Mouse (Mus musculus) midbrain, embryonic 16.5 days (tissue): Measurements from ENCODE around the gene Resp18. TPM values are rescaled to one million over a fixed set of nuclear protein-coding genes. Genes with fewer than 3 reads are reported as not detected.

Experiments
- ATAC-seq: fragments of 200-750 bp; cut with Nextera tagmentation; 2 replicates; pipeline ENCODE4 v1.8.0; 2017; ENCODE audit warnings: moderate TSS enrichment
- H3K27ac ChIP-seq: fragments of 300-500 bp; sonication (generic); 2 replicates; pipeline ENCODE4 v1.5.1; 2014; ENCODE audit warnings: mild to moderate bottlenecking, low read length, mixed read lengths
- H3K27me3 ChIP-seq: fragments of 300-500 bp; sonication (generic); 2 replicates; pipeline ENCODE4 v1.6.1; 2014; ENCODE audit warnings: low read depth, low read length, mixed read lengths; ENCODE audit not compliant: control insufficient read depth, insufficient read depth
- H3K36me3 ChIP-seq: fragments of 300-500 bp; sonication (generic); 2 replicates; pipeline ENCODE4 v1.6.1; 2014; ENCODE audit warnings: mild to moderate bottlenecking, low read length, moderate library complexity, mixed read lengths; ENCODE audit not compliant: control insufficient read depth, insufficient read depth
- H3K4me1 ChIP-seq: fragments of 300-500 bp; sonication (generic); 2 replicates; pipeline ENCODE4 v1.6.1; 2014; ENCODE audit warnings: mild to moderate bottlenecking, low read length, mixed read lengths; ENCODE audit not compliant: control insufficient read depth, insufficient read depth
- H3K4me2 ChIP-seq: fragments of 300-500 bp; sonication (generic); 2 replicates; pipeline ENCODE4 v1.6.1; 2014; ENCODE audit warnings: mild to moderate bottlenecking, low read length, mixed read lengths
- H3K4me3 ChIP-seq: fragments of 300-500 bp; sonication (generic); 2 replicates; pipeline ENCODE4 v1.5.1; 2014; ENCODE audit warnings: low read depth, mild to moderate bottlenecking, low read length, moderate library complexity, mixed read lengths
- H3K9ac ChIP-seq: fragments of 300-500 bp; sonication (generic); 2 replicates; pipeline ENCODE4 v1.6.1; 2014; ENCODE audit warnings: low read depth, low read length, mixed read lengths
- H3K9me3 ChIP-seq: fragments of 300-500 bp; sonication (generic); replicated peaks from 2 replicates; pipeline ENCODE4 v1.6.1; 2014; ENCODE audit warnings: mild to moderate bottlenecking, low read length, mixed read lengths; ENCODE audit not compliant: control insufficient read depth, poor library complexity, severe bottlenecking
- WGBS: fragments of 180-500 bp; shearing (Covaris S2); extraction: QIAGEN DNeasy Blood & Tissue Kit; methylation state at CpG from one replicate; pipeline ENCODE4 v1.1.7; 2014; 5-methylcytosine and 5-hydroxymethylcytosine counted together
- polyA plus RNA-seq: library from polyadenylated mRNA; unstranded; fragments of >200 nt; fragmentation: Nextera tagmentation; extraction: Ambion mirVana; gene quantifications from 2 replicates; pipeline ENCODE4 v1.2.1, GENCODE M21; 2015

Resp18 gene
- polyA plus RNA-seq, 1 experiment from 2014 or later: 241 TPM

DNA sequence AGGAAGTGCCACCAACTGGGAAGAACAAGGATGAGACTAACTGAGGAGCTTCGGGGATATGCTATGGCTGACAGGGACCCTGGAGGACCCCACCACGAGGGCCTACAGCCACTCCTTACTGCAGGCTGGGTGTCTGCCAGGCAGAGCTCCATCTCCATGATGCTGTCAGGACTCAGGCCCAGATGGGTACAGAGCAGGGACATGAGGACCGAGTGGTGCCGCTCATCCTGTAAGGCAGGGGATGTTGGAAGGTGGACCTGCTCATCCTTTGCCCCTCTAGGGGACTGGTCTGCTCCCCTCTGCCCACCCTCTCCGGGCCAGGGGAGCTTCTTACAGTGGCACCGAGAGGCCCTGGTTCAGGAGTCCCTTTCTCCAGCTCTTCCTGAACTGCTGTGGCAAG lies 36.8 kb upstream of the Resp18 start:
- H3K4me1 ChIP-seq: peaks cover 9% of the 10 kb centered on the region
- no peak overlapping the region for H3K4me3 ChIP-seq
- 96% methylated on average over 6 of the region's 6 CpGs for WGBS
- H3K27me3 ChIP-seq: no peaks in the 10 kb centered on the region
- H3K4me2 ChIP-seq: no peak overlapping the region
- no peak for ATAC-seq
- H3K36me3 ChIP-seq: peaks cover 29% of the 10 kb centered on the region
- H3K27ac ChIP-seq: no peak overlapping the region
- no peaks in the 10 kb centered on the region for H3K9me3 ChIP-seq
- H3K9ac ChIP-seq: no peak overlapping the region

GRCm38 (mm10) chr1:75311694-75312093 lies 33.5 kb upstream of the Resp18 start:
- Histone ChIP-seq H3K9ac (no peak overlapping the region), H3K4me3 (no peak overlapping the region), H3K4me1 (peaks cover 9% of the 10 kb centered on the region), H3K4me2 (no peak overlapping the region), H3K27ac (no peak overlapping the region), H3K9me3 (no peaks in the 10 kb centered on the region), H3K27me3 (no peaks in the 10 kb centered on the region), H3K36me3 (peaks cover 43% of the 10 kb centered on the region)
- ATAC-seq: no peak
- 95% methylated on average over 6 of the region's 6 CpGs for WGBS

DNA sequence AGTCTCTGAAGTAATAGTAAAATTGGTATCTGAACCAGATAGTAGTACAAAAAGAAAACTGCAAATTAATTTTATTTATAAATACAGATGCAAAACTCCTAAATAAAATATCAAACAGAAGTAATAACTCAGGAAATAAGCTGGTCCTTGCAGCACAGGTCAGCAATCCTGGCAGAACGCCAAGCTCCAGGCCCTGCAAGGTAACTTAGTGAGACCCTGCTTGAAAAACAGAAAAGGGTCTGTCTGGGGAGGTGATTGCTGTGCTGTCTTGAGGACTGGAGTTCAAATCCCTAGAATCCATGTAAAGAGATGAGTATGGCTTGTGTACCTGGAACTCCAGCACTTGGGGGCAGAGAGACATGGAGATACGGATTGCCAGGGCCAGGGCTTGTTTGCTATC lies 26.4 kb upstream of the Resp18 start:
- 85% methylated on average over 2 of the region's 2 CpGs for WGBS
- peaks cover 14% of the 10 kb centered on the region for H3K36me3 ChIP-seq
- H3K9me3 ChIP-seq: no peaks in the 10 kb centered on the region
- ATAC-seq: no peak
- H3K27ac ChIP-seq: no peak overlapping the region
- H3K4me2 ChIP-seq: no peak overlapping the region
- H3K4me1 ChIP-seq: no peaks in the 10 kb centered on the region
- no peak overlapping the region for H3K9ac ChIP-seq
- H3K4me3 ChIP-seq: no peak overlapping the region
- H3K27me3 ChIP-seq: no peaks in the 10 kb centered on the region

DNA sequence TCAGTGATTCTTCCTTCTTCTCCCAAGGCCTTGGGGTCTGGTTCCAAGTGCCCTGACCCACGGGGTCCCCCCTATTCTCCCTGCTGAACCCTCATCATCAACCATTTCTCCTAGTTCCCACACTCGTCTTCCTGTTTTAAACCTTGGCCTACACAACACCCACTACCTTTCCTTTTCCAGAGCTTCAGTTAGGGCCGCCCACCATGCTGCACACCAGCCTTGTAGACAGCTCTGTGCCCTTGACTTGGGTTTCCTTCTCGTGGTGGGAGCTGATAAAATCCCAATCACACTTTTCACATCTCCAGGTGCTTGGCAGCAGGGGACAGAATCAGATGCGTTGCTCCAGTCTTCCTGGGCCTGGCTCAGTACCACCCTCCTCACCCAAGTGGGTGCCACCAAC lies 16.1 kb upstream of the Resp18 start:
- Histone ChIP-seq H3K4me2 (no peak overlapping the region), H3K9ac (no peak overlapping the region), H3K9me3 (no peaks in the 10 kb centered on the region), H3K27me3 (no peaks in the 10 kb centered on the region), H3K4me1 (peaks cover 14% of the 10 kb centered on the region), H3K27ac (no peak overlapping the region), H3K36me3 (no peaks in the 10 kb centered on the region), H3K4me3 (no peak overlapping the region)
- ATAC-seq: no peak
- 84% methylated on average over 5 of the region's 5 CpGs for WGBS

GRCm38 (mm10) chr1:75293331-75293701 lies 15.1 kb upstream of the Resp18 start:
- Histone ChIP-seq H3K36me3 (no peaks in the 10 kb centered on the region), H3K9ac (no peak overlapping the region), H3K4me3 (no peak overlapping the region), H3K9me3 (no peaks in the 10 kb centered on the region), H3K27me3 (no peaks in the 10 kb centered on the region), H3K27ac (no peak overlapping the region), H3K4me1 (peaks cover 24% of the 10 kb centered on the region), H3K4me2 (no peak overlapping the region)
- WGBS: 84% methylated on average over 5 of the region's 5 CpGs
- no peak for ATAC-seq

- WGBS: 66% methylated on average over 12 of the region's 12 CpGs
- no peak for ATAC-seq
- H3K4me2 ChIP-seq: no peak overlapping the region
- no peak overlapping the region for H3K27ac ChIP-seq
- no peaks in the 10 kb centered on the region for H3K36me3 ChIP-seq
- H3K4me3 ChIP-seq: no peak overlapping the region
- H3K27me3 ChIP-seq: no peaks in the 10 kb centered on the region
- no peak overlapping the region for H3K9ac ChIP-seq
- no peaks in the 10 kb centered on the region for H3K9me3 ChIP-seq
- H3K4me1 ChIP-seq: peaks cover 26% of the 10 kb centered on the region
Observed at GRCm38 (mm10) chr1:75292476-75293330, 14.5 kb upstream of the Resp18 start.

DNA sequence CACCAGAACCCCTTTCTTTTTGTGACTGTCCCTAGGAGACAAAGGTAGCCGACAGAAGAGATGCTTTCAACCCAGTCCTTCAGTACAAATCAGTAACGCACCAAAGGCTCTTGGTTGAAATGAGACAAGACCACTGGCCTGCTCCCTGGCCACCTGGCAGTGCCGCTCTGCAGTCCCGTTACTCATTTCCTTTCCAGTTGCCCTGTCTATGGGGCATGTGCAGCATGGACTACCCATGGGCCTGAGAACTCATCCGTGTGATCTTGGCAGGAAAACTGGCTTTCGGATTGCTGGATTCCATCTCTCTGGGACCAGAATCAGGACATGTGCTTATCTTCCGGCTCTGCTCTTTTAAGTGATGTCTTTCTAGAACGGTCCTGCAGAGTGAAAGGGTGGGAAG lies 13.1 kb upstream of the Resp18 start:
- Histone ChIP-seq H3K4me3 (no peak overlapping the region), H3K36me3 (no peaks in the 10 kb centered on the region), H3K27me3 (no peaks in the 10 kb centered on the region), H3K27ac (no peak overlapping the region), H3K9me3 (no peaks in the 10 kb centered on the region), H3K4me2 (no peak overlapping the region), H3K4me1 (peaks cover 26% of the 10 kb centered on the region), H3K9ac (no peak overlapping the region)
- WGBS: 90% methylated on average over 8 of the region's 8 CpGs
- no peak for ATAC-seq

DNA sequence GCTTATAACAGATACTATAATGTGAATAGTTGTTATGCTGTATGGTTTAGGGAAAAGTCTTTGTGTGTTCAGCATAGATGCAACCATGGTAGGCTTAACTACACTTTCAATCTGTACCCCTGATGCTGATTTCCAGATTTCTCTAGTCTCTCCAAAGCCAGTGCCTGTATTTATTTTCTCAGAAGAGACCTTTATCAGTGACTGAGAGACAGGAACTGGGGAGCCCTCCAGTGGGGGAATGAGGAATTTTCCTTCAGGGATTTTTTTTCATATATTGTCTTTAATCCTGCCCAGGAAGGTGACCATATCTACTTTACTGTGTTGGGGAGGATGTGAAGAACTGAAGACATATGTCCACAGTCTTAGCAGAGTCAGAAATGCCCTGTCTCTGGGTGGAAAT lies 12.4 kb upstream of the Resp18 start:
- H3K36me3 ChIP-seq: no peaks in the 10 kb centered on the region
- no peak overlapping the region for H3K4me3 ChIP-seq
- no peaks in the 10 kb centered on the region for H3K27me3 ChIP-seq
- H3K27ac ChIP-seq: peak overlapping the region; percentile 85
- H3K4me2 ChIP-seq: no peak overlapping the region
- H3K4me1 ChIP-seq: peaks cover 26% of the 10 kb centered on the region
- no peak overlapping the region for H3K9ac ChIP-seq
- no peaks in the 10 kb centered on the region for H3K9me3 ChIP-seq
- peak; percentile 21; the same call in 1 of the 2 replicates for ATAC-seq

DNA sequence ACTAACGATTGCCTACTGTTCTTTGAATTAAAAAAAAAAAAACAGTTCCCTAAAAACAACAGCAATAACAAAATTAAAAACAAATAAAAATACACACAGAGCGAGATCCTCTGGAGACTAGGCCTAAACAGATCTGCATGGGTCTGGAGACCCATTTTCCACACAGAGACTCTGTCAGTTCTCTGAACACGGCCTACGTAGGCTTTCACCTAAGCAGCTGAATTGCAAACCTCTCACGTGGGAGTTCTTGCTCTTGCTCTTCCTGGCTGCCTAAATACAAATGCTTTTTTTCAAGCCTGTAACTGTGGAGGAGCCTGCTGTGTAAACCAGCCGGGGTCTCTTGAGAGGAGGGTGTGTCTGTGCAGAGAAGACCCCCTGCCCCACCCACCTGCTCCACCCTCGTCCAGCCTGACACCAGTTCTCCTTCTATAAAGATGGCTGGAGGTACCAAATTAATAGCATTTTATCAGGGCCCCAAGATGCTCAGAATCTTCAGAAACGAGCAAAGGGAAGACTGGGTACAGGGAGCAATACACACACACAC lies 11.7 kb upstream of the Resp18 start:
- peak; percentile 36; the same call in 1 of the 2 replicates for ATAC-seq
- Histone ChIP-seq H3K4me1 (peaks cover 26% of the 10 kb centered on the region), H3K27ac (peak overlapping the region; percentile 85), H3K4me2 (peak overlapping the region; percentile 33; the same call in 1 of the 2 replicates), H3K4me3 (no peak overlapping the region), H3K27me3 (no peaks in the 10 kb centered on the region), H3K36me3 (no peaks in the 10 kb centered on the region), H3K9ac (peak overlapping the region; percentile 49; the same call in 1 of the 2 replicates), H3K9me3 (no peaks in the 10 kb centered on the region)
- 22% methylated on average over 8 of the region's 8 CpGs for WGBS
